Mouse (Mus musculus) forebrain, postnatal 0 days (tissue): Measurements from ENCODE around the gene Pla2g5. TPM values are rescaled to one million over a fixed set of nuclear protein-coding genes. Genes with fewer than 3 reads are reported as not detected.
A peak's percentile ranks its signal among the peaks of the same experiment; 100 is the strongest.

Experiments
- ATAC-seq: fragments of 200-750 bp; cut with Nextera tagmentation; 2 replicates; pipeline ENCODE4 v1.8.0; 2017; ENCODE audit warnings: mild to moderate bottlenecking, moderate library complexity
- DNase-seq: peaks from one replicate; pipeline ENCODE4 v3.0.0-alpha.2; 2015
- H3K27ac ChIP-seq: fragments of 300-500 bp; sonication (generic); 2 replicates; pipeline ENCODE4 v1.5.1; 2014; ENCODE audit warnings: low read depth, mild to moderate bottlenecking, antibody characterized with exemption, low read length, moderate library complexity, mixed read lengths
- H3K27me3 ChIP-seq: fragments of 300-500 bp; sonication (generic); 2 replicates; pipeline ENCODE4 v1.6.1; 2014; ENCODE audit warnings: mild to moderate bottlenecking, low read length, mixed read lengths; ENCODE audit not compliant: insufficient read depth
- H3K36me3 ChIP-seq: fragments of 300-500 bp; sonication (generic); 2 replicates; pipeline ENCODE4 v1.6.1; 2014; ENCODE audit warnings: mild to moderate bottlenecking, moderate library complexity; ENCODE audit not compliant: insufficient read depth
- H3K4me1 ChIP-seq: fragments of 300-500 bp; sonication (generic); 2 replicates; pipeline ENCODE4 v1.6.1; 2014; ENCODE audit warnings: antibody characterized with exemption; ENCODE audit not compliant: insufficient read depth
- H3K4me2 ChIP-seq: fragments of 300-500 bp; sonication (generic); 2 replicates; pipeline ENCODE4 v1.6.1; 2014; ENCODE audit warnings: low read depth, mild to moderate bottlenecking, moderate library complexity
- H3K4me3 ChIP-seq: fragments of 300-500 bp; sonication (generic); 2 replicates; pipeline ENCODE4 v1.5.1; 2014; ENCODE audit warnings: low read depth, low read length, mixed read lengths
- H3K9ac ChIP-seq: fragments of 300-500 bp; sonication (generic); 2 replicates; pipeline ENCODE4 v1.6.1; 2014; ENCODE audit warnings: mild to moderate bottlenecking
- H3K9me3 ChIP-seq: fragments of 300-500 bp; sonication (generic); 2 replicates; pipeline ENCODE4 v1.6.1; 2016; ENCODE audit warnings: low read length
- CTCF ChIP-seq: sonication (generic); IDR thresholded peaks from 2 replicates; pipeline ENCODE4 v1.5.1; 2016; ENCODE audit warnings: antibody characterized with exemption, control low read depth, low read depth
- WGBS: fragments of 180-500 bp; shearing (Covaris S2); extraction: QIAGEN DNeasy Blood & Tissue Kit; methylation state at CpG from one replicate; pipeline ENCODE4 v1.1.7; 2014; 5-methylcytosine and 5-hydroxymethylcytosine counted together
- polyA plus RNA-seq: library from polyadenylated mRNA; unstranded; fragments of >200 nt; fragmentation: Nextera tagmentation; extraction: Ambion mirVana; gene quantifications from 2 replicates; pipeline ENCODE4 v1.2.1, GENCODE M21; 2015
- total RNA-seq: library from RNA; depleted of rRNA; stranded (reverse); fragments of >200 nt; gene quantifications from 2 replicates; pipeline ENCODE4 v1.2.3, GENCODE M21; 2014

Pla2g5 gene
- total and polyA plus RNA-seq, 2 experiments from 2014 or later: 1.5 to 2.9 TPM

- H3K36me3 ChIP-seq: no peaks in the 10 kb centered on the region
- no peak overlapping the region for H3K4me2 ChIP-seq
- no peak overlapping the region for H3K9ac ChIP-seq
- H3K27me3 ChIP-seq: no peaks in the 10 kb centered on the region
- H3K4me1 ChIP-seq: peaks cover 4% of the 10 kb centered on the region; the same call in 1 of the 2 replicates
- H3K27ac ChIP-seq: no peak overlapping the region
- TF ChIP-seq CTCF: no peak
- no peaks in the 10 kb centered on the region for H3K9me3 ChIP-seq
- no peak for ATAC-seq
- no peak overlapping the region for H3K4me3 ChIP-seq
- no peak for DNase-seq
- WGBS: 65% methylated on average over 12 of the region's 12 CpGs
Observed at GRCm38 (mm10) chr4:138800134-138800744, 63.0 kb downstream of the Pla2g5 start.

GRCm38 (mm10) chr4:138797217-138797570, 66.1 kb downstream of the Pla2g5 start:
- H3K9ac ChIP-seq: no peak overlapping the region
- H3K27ac ChIP-seq: no peak overlapping the region
- no peaks in the 10 kb centered on the region for H3K27me3 ChIP-seq
- WGBS: 79% methylated on average over 4 of the region's 4 CpGs
- H3K4me2 ChIP-seq: no peak overlapping the region
- H3K4me1 ChIP-seq: peaks cover 4% of the 10 kb centered on the region; the same call in 1 of the 2 replicates
- DNase-seq (no peak), ATAC-seq (no peak)
- TF ChIP-seq CTCF: no peak
- H3K4me3 ChIP-seq: no peak overlapping the region
- no peaks in the 10 kb centered on the region for H3K9me3 ChIP-seq
- H3K36me3 ChIP-seq: no peaks in the 10 kb centered on the region

GRCm38 (mm10) chr4:138796513-138797216, 66.6 kb downstream of the Pla2g5 start:
- peaks cover 4% of the 10 kb centered on the region; the same call in 1 of the 2 replicates for H3K4me1 ChIP-seq
- TF ChIP-seq CTCF: no peak
- H3K27ac ChIP-seq: no peak overlapping the region
- no peak overlapping the region for H3K4me3 ChIP-seq
- 48% methylated on average over 6 of the region's 6 CpGs for WGBS
- H3K4me2 ChIP-seq: no peak overlapping the region
- DNase-seq (no peak), ATAC-seq (no peak)
- H3K27me3 ChIP-seq: no peaks in the 10 kb centered on the region
- H3K9ac ChIP-seq: no peak overlapping the region
- no peaks in the 10 kb centered on the region for H3K36me3 ChIP-seq
- no peaks in the 10 kb centered on the region for H3K9me3 ChIP-seq

- WGBS: 88% methylated on average over 6 of the region's 6 CpGs
- DNase-seq (no peak), ATAC-seq (no peak)
- no peak overlapping the region for H3K27ac ChIP-seq
- H3K4me2 ChIP-seq: no peak overlapping the region
- no peak overlapping the region for H3K9ac ChIP-seq
- TF ChIP-seq CTCF: no peak
- no peaks in the 10 kb centered on the region for H3K9me3 ChIP-seq
- no peaks in the 10 kb centered on the region for H3K36me3 ChIP-seq
- H3K4me3 ChIP-seq: no peak overlapping the region
- H3K27me3 ChIP-seq: no peaks in the 10 kb centered on the region
- H3K4me1 ChIP-seq: no peaks in the 10 kb centered on the region
Observed at GRCm38 (mm10) chr4:138794344-138794743, 68.9 kb downstream of the Pla2g5 start.

GRCm38 (mm10) chr4:138793276-138793675, 70.0 kb downstream of the Pla2g5 start:
- Histone ChIP-seq H3K27ac (no peak overlapping the region), H3K27me3 (no peaks in the 10 kb centered on the region), H3K36me3 (no peaks in the 10 kb centered on the region), H3K4me2 (no peak overlapping the region), H3K9ac (no peak overlapping the region), H3K9me3 (no peaks in the 10 kb centered on the region), H3K4me3 (no peak overlapping the region), H3K4me1 (no peaks in the 10 kb centered on the region)
- 50% methylated on average over 2 of the region's 2 CpGs for WGBS
- TF ChIP-seq CTCF: peak; percentile 72
- DNase-seq: peak; percentile 53
- peak; percentile 48; the same call in 1 of the 2 replicates for ATAC-seq

- Histone ChIP-seq H3K27ac (no peak overlapping the region), H3K9me3 (no peaks in the 10 kb centered on the region), H3K4me1 (no peaks in the 10 kb centered on the region), H3K4me3 (no peak overlapping the region), H3K9ac (no peak overlapping the region), H3K36me3 (no peaks in the 10 kb centered on the region), H3K4me2 (no peak overlapping the region), H3K27me3 (no peaks in the 10 kb centered on the region)
- 61% methylated on average over 9 of the region's 9 CpGs for WGBS
- TF ChIP-seq CTCF: no peak
- DNase-seq: peak; percentile 45
- ATAC-seq: no peak
Observed at GRCm38 (mm10) chr4:138792599-138792998, 70.7 kb downstream of the Pla2g5 start.

- DNase-seq: no peak
- Histone ChIP-seq H3K36me3 (no peaks in the 10 kb centered on the region), H3K4me3 (no peak overlapping the region), H3K9me3 (no peaks in the 10 kb centered on the region), H3K27ac (no peak overlapping the region), H3K4me2 (no peak overlapping the region), H3K4me1 (no peaks in the 10 kb centered on the region), H3K9ac (no peak overlapping the region), H3K27me3 (no peaks in the 10 kb centered on the region)
- no peak for ATAC-seq
- WGBS: 66% methylated on average over 6 of the region's 6 CpGs
- TF ChIP-seq CTCF: no peak
Observed at GRCm38 (mm10) chr4:138791452-138791851, 71.8 kb downstream of the Pla2g5 start.
